Mouse (Mus musculus) ES-Bruce4 (cell line): ENCODE results near the gene Akap6.

Experiments used
- CTCF ChIP-seq: IDR thresholded peaks from one replicate; pipeline ENCODE4 v1.8.1; 2011; ENCODE audit warnings: low read depth, low read length
- POLR2A ChIP-seq: IDR thresholded peaks from one replicate; pipeline ENCODE4 v1.8.1; 2011; ENCODE audit warnings: low read length; ENCODE audit not compliant: insufficient read depth

DNA sequence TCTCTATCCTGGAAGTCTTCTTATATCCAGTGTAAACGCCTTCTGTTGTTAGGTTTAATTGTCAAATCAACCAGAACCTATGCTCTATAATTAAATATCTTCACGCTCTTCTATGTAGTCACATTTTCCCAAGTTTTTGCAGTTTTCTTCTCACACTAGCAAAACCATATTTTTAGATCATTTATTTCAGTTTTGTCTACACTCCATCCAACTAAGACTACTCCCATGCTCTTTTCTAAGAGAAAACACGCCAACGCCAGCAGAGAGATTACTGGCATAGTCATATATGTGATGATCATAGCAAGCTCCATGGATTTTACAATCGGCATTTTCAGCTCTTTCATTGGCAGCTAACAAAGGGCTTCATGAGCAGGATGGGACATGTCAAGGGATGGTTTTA, 341.5 kb downstream of the Akap6 start:
- TF ChIP-seq CTCF: no peak
- TF ChIP-seq POLR2A: no peak
